Mouse (Mus musculus): ENCODE data around the gene Dnah1. TPM values are rescaled to one million over a fixed set of nuclear protein-coding genes. Genes with fewer than 3 reads are reported as not detected.

Gene Dnah1
- polyA plus RNA-seq, 1 experiment from 2014 or later: 1.7 TPM

Other genes starting within 250 kb of the Dnah1 start
- gene Smim4, start 194.9 kb downstream of the Dnah1 start, polyA plus RNA-seq (2014; fragmentation: Nextera tagmentation; extraction: Ambion mirVana): 90.3 and 107 TPM in 2 replicates
- gene Nt5dc2, start 192.8 kb downstream of the Dnah1 start, polyA plus RNA-seq (2014; fragmentation: Nextera tagmentation; extraction: Ambion mirVana): 401 and 406 TPM in 2 replicates
- 25.3 and 39.9 TPM in 2 replicates for gene Stab1, start 155.3 kb downstream of the Dnah1 start, polyA plus RNA-seq (2014; fragmentation: Nextera tagmentation; extraction: Ambion mirVana)
- 17.6 and 39.0 TPM in 2 replicates for gene Tnnc1, start 115.6 kb downstream of the Dnah1 start, polyA plus RNA-seq (2014; fragmentation: Nextera tagmentation; extraction: Ambion mirVana)
- 228 and 245 TPM in 2 replicates for gene Nisch, start 107.0 kb downstream of the Dnah1 start, polyA plus RNA-seq (2014; fragmentation: Nextera tagmentation; extraction: Ambion mirVana)
- gene Sema3g, start 106.0 kb downstream of the Dnah1 start, polyA plus RNA-seq (2014; fragmentation: Nextera tagmentation; extraction: Ambion mirVana): 0.10 TPM in 1 of 2 replicates, not detected in the other
- 14.9 and 15.0 TPM in 2 replicates for gene Phf7, start 72.6 kb downstream of the Dnah1 start, polyA plus RNA-seq (2014; fragmentation: Nextera tagmentation; extraction: Ambion mirVana)
- 77.2 and 84.4 TPM in 2 replicates for gene Bap1, start 72.4 kb downstream of the Dnah1 start, polyA plus RNA-seq (2014; fragmentation: Nextera tagmentation; extraction: Ambion mirVana)
- 34.4 and 39.0 TPM in 2 replicates for gene Capn7, start 12.7 kb upstream of the Dnah1 start, polyA plus RNA-seq (2014; fragmentation: Nextera tagmentation; extraction: Ambion mirVana)
- gene Sh3bp5, start 112.2 kb upstream of the Dnah1 start, polyA plus RNA-seq (2014; fragmentation: Nextera tagmentation; extraction: Ambion mirVana): 15.0 and 17.3 TPM in 2 replicates
- gene Eaf1, start 170.5 kb upstream of the Dnah1 start, polyA plus RNA-seq (2014; fragmentation: Nextera tagmentation; extraction: Ambion mirVana): 39.1 and 44.5 TPM in 2 replicates
- gene Mettl6, start 171.1 kb upstream of the Dnah1 start, polyA plus RNA-seq (2014; fragmentation: Nextera tagmentation; extraction: Ambion mirVana): 60.9 and 68.9 TPM in 2 replicates

All from liver, embryonic 11.5 days (tissue).